Mouse (Mus musculus): Measurements from ENCODE around the gene Fam90a1a. TPM values are rescaled to one million over a fixed set of nuclear protein-coding genes. Genes with fewer than 3 reads are reported as not detected.

Gene Fam90a1a
- not detected in 2 replicates for total RNA-seq (2012; rRNA removed)
- not detected for polyA plus RNA-seq (2012; ENCODE audit: insufficient read depth in 1 of 2, insufficient read length in 2 of 2, low read depth in 1 of 2, low replicate concordance in 2 of 2, missing spikeins in 1 of 2)

GRCm38 (mm10) chr8:21958414-21958813 is at the start of gene Fam90a1a:
Gene Fam90a1a (plus strand): TSS chr8:21958714.
- Histone ChIP-seq H3K27me3 (ENCODE audit: control insufficient read depth in 1 of 2, insufficient read depth in 2 of 2, low read length in 2 of 2) (no peaks in the 10 kb centered on the region), H3K79me2 (ENCODE audit: control insufficient read depth, insufficient read depth, low read length, poor library complexity) (no peaks in the 10 kb centered on the region), H3K4me1 (ENCODE audit: control insufficient read depth in 1 of 2, insufficient read depth in 2 of 2, low read length in 2 of 2) (no peaks in the 10 kb centered on the region), H3K36me3 (ENCODE audit: control insufficient read depth in 1 of 2, insufficient read depth in 2 of 2, low read length in 2 of 2) (no peaks in the 10 kb centered on the region), H3K9me3 (replicated peaks; ENCODE audit: insufficient read depth, low read length) (no peaks in the 10 kb centered on the region), H3K9ac (ENCODE audit: control insufficient read depth, low read depth, low read length, poor library complexity, severe bottlenecking) (no peak within 1 kb of the TSS), H3K27ac (ENCODE audit: control insufficient read depth, low read depth, low read length) (no peak within 1 kb of the TSS), H3K4me3 (ENCODE audit: control insufficient read depth in 1 of 2, insufficient read depth in 1 of 2, low read depth in 2 of 2, low read length in 2 of 2) (no peak within 1 kb of the TSS)
- no peak for DNase-seq (ENCODE audit: low read depth, low spot score)
- TF ChIP-seq MYC (IDR thresholded peaks at IDR 0.05; ENCODE audit: low read depth, low read length) (no peak), CHD2 (IDR thresholded peaks at IDR 0.05; ENCODE audit: low read length) (no peak), MAX (IDR thresholded peaks at IDR 0.05; ENCODE audit: low read length) (no peak), ZMIZ1 (IDR thresholded peaks at IDR 0.05; ENCODE audit: low read depth, low read length) (no peak), TAL1 (IDR thresholded peaks at IDR 0.05; ENCODE audit: low read length) (no peak), USF1 (IDR thresholded peaks at IDR 0.05; ENCODE audit: low read depth, low read length) (no peak)

GRCm38 (mm10) chr8:21911931-21912330 is 46.6 kb upstream of the Fam90a1a start:
- Histone ChIP-seq H3K9me3 (replicated peaks; ENCODE audit: insufficient read depth, low read length) (no peaks in the 10 kb centered on the region), H3K4me3 (ENCODE audit: control insufficient read depth in 1 of 2, insufficient read depth in 1 of 2, low read depth in 2 of 2, low read length in 2 of 2) (no peak overlapping the region), H3K27me3 (ENCODE audit: control insufficient read depth in 1 of 2, insufficient read depth in 2 of 2, low read length in 2 of 2) (no peaks in the 10 kb centered on the region), H3K4me1 (ENCODE audit: control insufficient read depth in 1 of 2, insufficient read depth in 2 of 2, low read length in 2 of 2) (no peaks in the 10 kb centered on the region), H3K9ac (ENCODE audit: control insufficient read depth, low read depth, low read length, poor library complexity, severe bottlenecking) (no peak overlapping the region), H3K27ac (ENCODE audit: control insufficient read depth, low read depth, low read length) (no peak overlapping the region), H3K79me2 (ENCODE audit: control insufficient read depth, insufficient read depth, low read length, poor library complexity) (no peaks in the 10 kb centered on the region), H3K36me3 (ENCODE audit: control insufficient read depth in 1 of 2, insufficient read depth in 2 of 2, low read length in 2 of 2) (no peaks in the 10 kb centered on the region)
- TF ChIP-seq E2F4 (IDR thresholded peaks at IDR 0.05; ENCODE audit: borderline replicate concordance, low read depth, low read length) (no peak), MAFK (IDR thresholded peaks at IDR 0.05; ENCODE audit: borderline replicate concordance, low read depth, low read length) (no peak)
- no peak for DNase-seq (ENCODE audit: low read depth, low spot score)

GRCm38 (mm10) chr8:21912554-21912953 is 46.0 kb upstream of the Fam90a1a start:
- H3K79me2 ChIP-seq (ENCODE audit: control insufficient read depth, insufficient read depth, low read length, poor library complexity) = no peaks in the 10 kb centered on the region
- no peaks in the 10 kb centered on the region for H3K27me3 ChIP-seq (ENCODE audit: control insufficient read depth in 1 of 2, insufficient read depth in 2 of 2, low read length in 2 of 2)
- H3K9me3 ChIP-seq (replicated peaks; ENCODE audit: insufficient read depth, low read length) = no peaks in the 10 kb centered on the region
- no peak overlapping the region for H3K9ac ChIP-seq (ENCODE audit: control insufficient read depth, low read depth, low read length, poor library complexity, severe bottlenecking)
- no peak for DNase-seq (ENCODE audit: low read depth, low spot score)
- TF ChIP-seq GABPA (IDR thresholded peaks at IDR 0.05; ENCODE audit: low read depth, low read length) = no peak
- TF ChIP-seq GATA1 (IDR thresholded peaks at IDR 0.05; ENCODE audit: low read depth, low read length) = no peak
- TF ChIP-seq RCOR1 (IDR thresholded peaks at IDR 0.05; ENCODE audit: low read depth, low read length) = no peak
- TF ChIP-seq MAZ (IDR thresholded peaks at IDR 0.05; ENCODE audit: low read depth, low read length) = no peak
- TF ChIP-seq ELF1 (IDR thresholded peaks at IDR 0.05; ENCODE audit: low read depth, low read length) = no peak
- no peak for TF ChIP-seq TBP (IDR thresholded peaks at IDR 0.05; ENCODE audit: low read depth, low read length)
- TF ChIP-seq BHLHE40 (IDR thresholded peaks at IDR 0.05; ENCODE audit: borderline replicate concordance, low read depth, low read length) = no peak
- no peak for TF ChIP-seq RAD21 (IDR thresholded peaks at IDR 0.05; ENCODE audit: low read depth, low read length)
- TF ChIP-seq SMC3 (IDR thresholded peaks at IDR 0.05; ENCODE audit: low read depth, low read length) = no peak
- no peak for TF ChIP-seq TAL1 (IDR thresholded peaks at IDR 0.05; ENCODE audit: low read length)
- no peak for TF ChIP-seq USF2 (IDR thresholded peaks at IDR 0.05; ENCODE audit: borderline replicate concordance in 1 of 2, insufficient read depth in 1 of 2, low read depth in 1 of 2, low read length in 2 of 2)
- no peak for TF ChIP-seq HCFC1 (IDR thresholded peaks at IDR 0.05; ENCODE audit: low read depth, low read length)
- no peak for TF ChIP-seq CTCF (IDR thresholded peaks at IDR 0.05 in 2 of 3, conservative IDR thresholded peaks at IDR 0.05 in 1 of 3; ENCODE audit: control insufficient read depth in 1 of 3, insufficient read depth in 1 of 3, low read depth in 2 of 3, low read length in 3 of 3, poor library complexity in 1 of 3, severe bottlenecking in 1 of 3)
- no peak for TF ChIP-seq POLR2A (IDR thresholded peaks at IDR 0.05; ENCODE audit: control insufficient read depth in 1 of 2, insufficient read depth in 1 of 2, low read depth in 1 of 2, low read length in 2 of 2, poor library complexity in 1 of 2)
- no peak for TF ChIP-seq ETS1 (IDR thresholded peaks at IDR 0.05; ENCODE audit: low read depth, low read length)
- TF ChIP-seq UBTF (IDR thresholded peaks at IDR 0.05; ENCODE audit: borderline replicate concordance, insufficient read depth, low read depth, low read length) = no peak
- TF ChIP-seq MXI1 (IDR thresholded peaks at IDR 0.05; ENCODE audit: low read depth, low read length) = no peak
- TF ChIP-seq TCF12 (IDR thresholded peaks at IDR 0.05; ENCODE audit: low read depth, low read length) = no peak
- H3K36me3 ChIP-seq (ENCODE audit: control insufficient read depth in 1 of 2, insufficient read depth in 2 of 2, low read length in 2 of 2) = no peaks in the 10 kb centered on the region
- H3K27ac ChIP-seq (ENCODE audit: control insufficient read depth, low read depth, low read length) = no peak overlapping the region
- no peak overlapping the region for H3K4me3 ChIP-seq (ENCODE audit: control insufficient read depth in 1 of 2, insufficient read depth in 1 of 2, low read depth in 2 of 2, low read length in 2 of 2)
- no peaks in the 10 kb centered on the region for H3K4me1 ChIP-seq (ENCODE audit: control insufficient read depth in 1 of 2, insufficient read depth in 2 of 2, low read length in 2 of 2)
